Mouse (Mus musculus) myocyte (in vitro differentiated cells): Measurements from ENCODE around the gene Tmem63c. TPM values are rescaled to one million over a fixed set of nuclear protein-coding genes. Genes with fewer than 3 reads are reported as not detected.

Experiments
- H3K27me3 ChIP-seq: one replicate; pipeline ENCODE4 v1.6.1; 2011; ENCODE audit not compliant: control insufficient read depth, insufficient read depth, insufficient read length
- H3K36me3 ChIP-seq: one replicate; pipeline ENCODE4 v1.6.1; 2011; ENCODE audit not compliant: control insufficient read depth, insufficient read depth
- H3K4me2 ChIP-seq: one replicate; pipeline ENCODE4 v1.6.1; 2011; ENCODE audit warnings: low read depth, control low read depth
- H3K4me3 ChIP-seq: one replicate; pipeline ENCODE4 v1.5.1; 2011; ENCODE audit warnings: mild to moderate bottlenecking, control low read depth, moderate library complexity
- H3K79me2 ChIP-seq: one replicate; pipeline ENCODE4 v1.6.1; 2011; ENCODE audit not compliant: control insufficient read depth, insufficient read depth
- H3ac ChIP-seq: one replicate; pipeline ENCODE4 v1.6.1; 2011; ENCODE audit not compliant: control insufficient read depth, insufficient read length
- CEBPB ChIP-seq: IDR thresholded peaks from 2 replicates; pipeline ENCODE4 v1.6.1; 2011; ENCODE audit warnings: mild to moderate bottlenecking, moderate library complexity; ENCODE audit not compliant: poor library complexity, insufficient read depth, severe bottlenecking
- E2F4 ChIP-seq: IDR thresholded peaks from one replicate; pipeline ENCODE4 v1.6.1; 2011; ENCODE audit warnings: mild to moderate bottlenecking, control low read depth, moderate library complexity; ENCODE audit not compliant: insufficient read depth
- MAX ChIP-seq: IDR thresholded peaks from one replicate; pipeline ENCODE4 v1.6.1; 2011; ENCODE audit warnings: low read depth, mild to moderate bottlenecking, control low read depth
- MYOD1 ChIP-seq, 3 experiments: IDR thresholded peaks; one replicate each; pipeline ENCODE4 v1.6.1; 2011; ENCODE audit warnings: control low read depth in 2 of 3, low read depth in 2 of 3, mild to moderate bottlenecking in 2 of 3, moderate library complexity in 1 of 3; ENCODE audit not compliant: insufficient read length in 2 of 3, control insufficient read depth in 1 of 3
- MYOG ChIP-seq, 3 experiments: IDR thresholded peaks; one replicate each; pipeline ENCODE4 v1.6.1; 2011; ENCODE audit warnings: control low read depth in 2 of 3, low read depth in 2 of 3, mild to moderate bottlenecking in 2 of 3; ENCODE audit not compliant: insufficient read length in 2 of 3, control insufficient read depth in 1 of 3, insufficient read depth in 1 of 3
- POLR2A ChIP-seq: IDR thresholded peaks from one replicate; pipeline ENCODE4 v1.6.1; 2011; ENCODE audit warnings: low read depth, mild to moderate bottlenecking, control low read depth, moderate library complexity; ENCODE audit not compliant: insufficient read length
- POLR2AphosphoS2 ChIP-seq: IDR thresholded peaks from one replicate; pipeline ENCODE4 v1.6.1; 2011; ENCODE audit warnings: low read depth, control low read depth; ENCODE audit not compliant: insufficient read length
- REST ChIP-seq: IDR thresholded peaks from one replicate; pipeline ENCODE4 v1.6.1; 2011; ENCODE audit warnings: mild to moderate bottlenecking, control low read depth, moderate library complexity; ENCODE audit not compliant: insufficient read depth, insufficient read length
- SRF ChIP-seq: IDR thresholded peaks from one replicate; pipeline ENCODE4 v1.6.1; 2011; ENCODE audit warnings: low read depth; ENCODE audit not compliant: control insufficient read depth, insufficient read length
- TCF12 ChIP-seq: IDR thresholded peaks from one replicate; pipeline ENCODE4 v1.6.1; 2011; ENCODE audit warnings: mild to moderate bottlenecking, control low read depth; ENCODE audit not compliant: poor library complexity, insufficient read depth, severe bottlenecking
- TCF3 ChIP-seq: IDR thresholded peaks from one replicate; pipeline ENCODE4 v1.6.1; 2011; ENCODE audit warnings: low read depth, control low read depth; ENCODE audit not compliant: insufficient read length
- USF1 ChIP-seq: IDR thresholded peaks from one replicate; pipeline ENCODE4 v1.6.1; 2011; ENCODE audit warnings: low read depth, mild to moderate bottlenecking, control low read depth, moderate library complexity
- polyA plus RNA-seq: library from polyadenylated mRNA; unstranded; fragments of >200 nt; fragmentation: generic; extraction: Trizol; gene quantifications from one replicate; pipeline ENCODE4 v1.2.1, GENCODE M21; 2012; ENCODE audit warnings: missing spikeins

The Tmem63c gene
- polyA plus RNA-seq, 1 experiment, result not detected

DNA sequence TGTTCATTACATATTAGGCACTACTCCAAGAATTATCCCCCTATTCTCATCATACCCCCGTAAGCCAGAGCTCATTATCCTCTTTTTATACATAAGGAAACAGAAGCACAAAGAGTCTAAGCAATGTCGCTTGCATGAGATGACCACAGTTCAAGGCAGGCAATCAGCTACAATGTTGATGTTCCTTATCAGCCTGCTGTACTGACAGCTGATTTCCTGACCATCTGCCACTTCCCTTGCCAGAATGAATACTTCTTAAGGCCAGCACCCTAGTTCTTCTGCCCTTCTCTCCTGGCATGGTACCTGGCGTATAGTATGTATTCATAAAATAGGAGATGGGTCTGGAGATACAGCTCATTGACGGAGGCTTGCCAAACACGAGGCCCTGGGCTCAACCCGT is 111.1 kb downstream of the Tmem63c start:
- Histone ChIP-seq H3ac (no peak overlapping the region), H3K4me3 (no peak overlapping the region), H3K4me2 (no peak overlapping the region), H3K79me2 (no peaks in the 10 kb centered on the region), H3K36me3 (peaks cover 13% of the 10 kb centered on the region), H3K27me3 (no peaks in the 10 kb centered on the region)
- TF ChIP-seq POLR2A, result no peak
- no peak for TF ChIP-seq MYOD1 (IDR thresholded peaks at IDR 0.05; ENCODE audit: control insufficient read depth in 1 of 3, insufficient read length in 2 of 3, low read depth in 2 of 3)

- no peak overlapping the region for H3K4me2 ChIP-seq
- H3K27me3 ChIP-seq, result no peaks in the 10 kb centered on the region
- H3K4me3 ChIP-seq, result no peak overlapping the region
- H3K79me2 ChIP-seq, result no peaks in the 10 kb centered on the region
- peaks cover 13% of the 10 kb centered on the region for H3K36me3 ChIP-seq
- H3ac ChIP-seq, result no peak overlapping the region
- TF ChIP-seq E2F4, result no peak
- TF ChIP-seq USF1, result no peak
Observed at GRCm38 (mm10) chr12:87132784-87133183, 111.6 kb downstream of the Tmem63c start.

DNA sequence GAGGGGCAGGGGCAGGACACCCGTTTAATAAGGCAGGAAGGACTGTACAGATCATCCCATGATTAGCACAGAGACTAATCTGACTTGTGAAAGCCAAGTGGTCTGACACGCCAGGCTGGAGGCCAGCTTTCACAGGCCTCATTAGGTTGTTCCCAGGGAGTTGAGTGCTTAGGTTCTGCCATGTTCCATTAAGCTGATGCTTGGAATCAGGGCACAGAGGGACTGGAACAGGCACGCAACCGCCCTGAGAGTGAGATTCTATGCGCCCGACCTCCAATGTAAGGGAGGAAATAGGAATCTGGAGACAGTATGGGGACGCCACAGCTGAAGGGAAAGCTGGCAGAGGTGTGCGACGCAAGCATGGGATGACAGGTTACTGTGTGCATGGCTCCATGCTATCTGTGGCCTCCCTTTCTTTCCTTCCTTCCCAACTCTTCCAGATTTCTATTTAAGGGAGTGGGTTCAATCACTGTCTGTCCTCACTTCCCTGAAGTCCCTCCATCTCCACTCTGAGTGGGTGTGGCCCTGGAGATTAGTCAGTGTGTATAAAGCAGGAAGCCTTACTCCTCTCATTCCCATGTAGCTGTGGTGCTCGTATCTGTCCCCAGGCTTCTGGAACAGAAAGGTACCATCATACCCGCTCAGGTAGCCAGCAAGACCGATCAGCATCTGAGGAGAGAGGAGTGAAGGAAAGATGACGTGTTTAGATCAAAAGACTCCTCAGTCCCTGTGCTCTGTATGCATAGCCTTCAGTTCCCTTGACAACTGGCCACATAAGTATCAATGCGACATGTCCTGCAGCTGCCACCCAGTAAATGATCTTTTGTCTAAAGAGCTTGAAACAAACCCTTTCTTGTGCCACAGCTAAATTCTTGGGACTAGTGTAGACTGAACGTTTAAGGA is 116.5 kb downstream of the Tmem63c start:
- Histone ChIP-seq H3K4me2 (no peak overlapping the region), H3ac (no peak overlapping the region), H3K36me3 (peaks cover 6% of the 10 kb centered on the region), H3K79me2 (no peaks in the 10 kb centered on the region), H3K27me3 (no peaks in the 10 kb centered on the region), H3K4me3 (no peak overlapping the region)
- TF ChIP-seq REST (no peak), CEBPB (no peak), MYOG (IDR thresholded peaks at IDR 0.05; ENCODE audit: control insufficient read depth in 1 of 3, insufficient read depth in 1 of 3, insufficient read length in 2 of 3, low read depth in 2 of 3) (no peak), POLR2A (no peak), USF1 (no peak), MYOD1 (IDR thresholded peaks at IDR 0.05; ENCODE audit: control insufficient read depth in 1 of 3, insufficient read length in 2 of 3, low read depth in 2 of 3) (no peak), E2F4 (no peak), TCF12 (no peak)

DNA sequence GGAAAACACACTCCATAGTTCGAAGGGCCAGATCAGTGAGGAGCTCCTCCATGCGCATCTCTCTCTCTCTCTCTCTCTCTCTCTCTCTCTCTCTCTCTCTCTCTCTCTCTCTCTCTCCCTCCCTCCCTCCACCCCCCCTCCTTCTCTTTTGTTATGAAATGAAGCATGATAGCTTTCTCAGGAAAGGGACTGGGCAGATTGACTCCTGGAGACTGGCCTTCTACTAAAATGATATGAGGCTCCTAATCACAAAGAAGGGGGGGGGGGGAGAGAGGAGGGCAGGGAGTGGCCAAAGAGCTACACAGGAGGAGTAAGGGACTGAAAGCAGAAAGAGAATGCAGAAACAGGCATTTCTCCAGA is 117.2 kb downstream of the Tmem63c start:
- no peak overlapping the region for H3ac ChIP-seq
- no peaks in the 10 kb centered on the region for H3K27me3 ChIP-seq
- no peak overlapping the region for H3K4me3 ChIP-seq
- peaks cover 6% of the 10 kb centered on the region for H3K36me3 ChIP-seq
- H3K4me2 ChIP-seq, result no peak overlapping the region
- TF ChIP-seq REST (no peak), POLR2AphosphoS2 (no peak), TCF12 (no peak), CEBPB (no peak), USF1 (no peak), MYOG (IDR thresholded peaks at IDR 0.05; ENCODE audit: control insufficient read depth in 1 of 3, insufficient read depth in 1 of 3, insufficient read length in 2 of 3, low read depth in 2 of 3) (no peak), SRF (no peak), E2F4 (no peak)
- no peaks in the 10 kb centered on the region for H3K79me2 ChIP-seq

DNA sequence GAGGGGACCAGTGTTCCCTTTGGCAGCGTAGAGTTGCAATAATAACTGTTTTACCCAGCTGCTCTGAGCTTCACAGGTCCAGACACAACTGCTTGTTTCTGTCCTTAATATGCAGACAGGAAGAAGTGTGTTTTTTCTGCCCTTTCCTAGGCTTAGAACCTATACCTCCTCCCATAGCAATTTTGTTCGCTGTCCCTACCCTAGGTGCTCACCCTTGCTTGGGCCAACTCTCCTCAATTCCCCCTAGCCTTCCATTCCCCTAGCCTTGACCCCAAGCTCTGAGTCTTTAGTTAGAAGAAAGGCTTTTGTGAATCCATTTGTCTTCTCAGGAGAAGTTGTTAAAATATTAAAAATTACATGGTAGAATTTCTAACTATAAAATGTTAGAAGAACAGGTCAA is 117.6 kb downstream of the Tmem63c start:
- Histone ChIP-seq H3K27me3 (no peaks in the 10 kb centered on the region), H3ac (no peak overlapping the region), H3K4me2 (no peak overlapping the region), H3K79me2 (no peaks in the 10 kb centered on the region), H3K4me3 (no peak overlapping the region), H3K36me3 (peaks cover 6% of the 10 kb centered on the region)
- TF ChIP-seq CEBPB (no peak), TCF3 (no peak), MAX (no peak), POLR2A (no peak), MYOG (IDR thresholded peaks at IDR 0.05; ENCODE audit: control insufficient read depth in 1 of 3, insufficient read depth in 1 of 3, insufficient read length in 2 of 3, low read depth in 2 of 3) (no peak), USF1 (no peak)

Other genes with a start within 250 kb of the Tmem63c start
- 59.1 TPM for gene Irf2bpl, start 136.5 kb upstream of the Tmem63c start, polyA plus RNA-seq
- 14.7 TPM for gene Cipc, start 74.3 kb upstream of the Tmem63c start, polyA plus RNA-seq
- 0.01 TPM for gene Zdhhc22, start 30.9 kb upstream of the Tmem63c start, polyA plus RNA-seq
- 0.04 TPM for gene Ngb, start 81.2 kb downstream of the Tmem63c start, polyA plus RNA-seq
- 44.3 TPM for gene Gstz1, start 125.8 kb downstream of the Tmem63c start, polyA plus RNA-seq
- gene Pomt2, start 126.6 kb downstream of the Tmem63c start, polyA plus RNA-seq, result 11.1 TPM
- 0.29 TPM for gene Samd15, start 178.4 kb downstream of the Tmem63c start, polyA plus RNA-seq
- 2.1 TPM for gene Tmed8, start 179.1 kb downstream of the Tmem63c start, polyA plus RNA-seq
- gene Noxred1, start 217.4 kb downstream of the Tmem63c start, polyA plus RNA-seq, result 0.13 TPM
- gene Vipas39, start 244.9 kb downstream of the Tmem63c start, polyA plus RNA-seq, result 16.4 TPM
- 148 TPM for gene Ahsa1, start 245.1 kb downstream of the Tmem63c start, polyA plus RNA-seq